Mouse (Mus musculus) kidney, adult 2 months (tissue): ENCODE measurements around the gene Armc8. TPM values are rescaled to one million over a fixed set of nuclear protein-coding genes. Genes with fewer than 3 reads are reported as not detected.
A peak's percentile ranks its signal among the peaks of the same experiment; 100 is the strongest.

ENCODE experiments used
- DNase-seq: peaks from one replicate; pipeline ENCODE4 v3.0.0; 2021
- H3K27ac ChIP-seq: fragments of 200-500 bp; 2 replicates; pipeline ENCODE4 v1.5.1; 2012; ENCODE audit warnings: low read depth, low read length, control low read depth, inconsistent platforms; ENCODE audit not compliant: insufficient read depth
- H3K27me3 ChIP-seq: fragments of 200-500 bp; replicated peaks from 2 replicates; pipeline ENCODE4 v1.6.1; 2012; ENCODE audit warnings: mild to moderate bottlenecking, moderate library complexity, low read length, inconsistent platforms; ENCODE audit not compliant: control insufficient read depth, insufficient read depth
- H3K36me3 ChIP-seq: fragments of 200-500 bp; 2 replicates; pipeline ENCODE4 v1.6.1; 2012; ENCODE audit warnings: mild to moderate bottlenecking, moderate library complexity, low read length, inconsistent platforms; ENCODE audit not compliant: control insufficient read depth, insufficient read depth
- H3K4me1 ChIP-seq: fragments of 200-500 bp; 2 replicates; pipeline ENCODE4 v1.6.1; 2011; ENCODE audit warnings: low read length; ENCODE audit not compliant: control insufficient read depth, insufficient read depth
- H3K4me3 ChIP-seq: fragments of 200-500 bp; 2 replicates; pipeline ENCODE4 v1.5.1; 2011; ENCODE audit warnings: mild to moderate bottlenecking, low read depth, low read length, control low read depth; ENCODE audit not compliant: insufficient read depth
- CTCF ChIP-seq: fragments of 200-500 bp; conservative IDR thresholded peaks from 2 replicates; pipeline ENCODE4 v1.5.1; 2011; ENCODE audit warnings: low read depth, mild to moderate bottlenecking, control low read depth, low read length, moderate library complexity, mixed read lengths; ENCODE audit not compliant: insufficient read depth, insufficient read length
- POLR2A ChIP-seq: fragments of 200-500 bp; IDR thresholded peaks from one replicate; pipeline ENCODE4 v1.6.1; 2011; ENCODE audit warnings: low read depth, low read length, control low read depth
- WGBS: fragments of 180-500 bp; shearing (Covaris S2); methylation state at CpG from one replicate; pipeline ENCODE4 v1.1.7; 2018; 5-methylcytosine and 5-hydroxymethylcytosine counted together
- polyA plus RNA-seq: library from polyadenylated mRNA; depleted of rRNA; stranded (reverse); fragments of >200 nt; gene quantifications from 2 replicates; pipeline ENCODE4 v1.2.3, GENCODE M21; 2012

Gene Armc8
- polyA plus RNA-seq, 1 experiment: 11.3 TPM

GRCm38 (mm10) chr9:99483191-99483590 is 85.5 kb downstream of the Armc8 start:
- Histone ChIP-seq H3K4me1 (no peaks in the 10 kb centered on the region), H3K27ac (no peak overlapping the region), H3K4me3 (no peak overlapping the region), H3K27me3 (no peaks in the 10 kb centered on the region), H3K36me3 (no peaks in the 10 kb centered on the region; the same call in 1 of the 2 replicates)
- DNase-seq: no peak
- no peak for TF ChIP-seq CTCF
- no peak for TF ChIP-seq POLR2A
- 77% methylated on average over 4 of the region's 4 CpGs for WGBS

GRCm38 (mm10) chr9:99480764-99481163 is 87.9 kb downstream of the Armc8 start:
- DNase-seq: no peak
- Histone ChIP-seq H3K27ac (no peak overlapping the region), H3K4me1 (no peaks in the 10 kb centered on the region), H3K27me3 (no peaks in the 10 kb centered on the region), H3K4me3 (no peak overlapping the region), H3K36me3 (no peaks in the 10 kb centered on the region; the same call in 1 of the 2 replicates)
- 87% methylated on average over 4 of the region's 4 CpGs for WGBS
- TF ChIP-seq CTCF: no peak
- TF ChIP-seq POLR2A: no peak

- TF ChIP-seq CTCF: no peak
- no peak for TF ChIP-seq POLR2A
- no peak for DNase-seq
- Histone ChIP-seq H3K4me1 (no peaks in the 10 kb centered on the region), H3K4me3 (no peak overlapping the region), H3K27me3 (no peaks in the 10 kb centered on the region), H3K36me3 (no peaks in the 10 kb centered on the region; the same call in 1 of the 2 replicates), H3K27ac (no peak overlapping the region)
- 56% methylated on average over 9 of the region's 9 CpGs for WGBS
Observed at GRCm38 (mm10) chr9:99479181-99479711, 89.5 kb downstream of the Armc8 start.

GRCm38 (mm10) chr9:99471334-99471733 is 97.4 kb downstream of the Armc8 start:
- H3K4me1 ChIP-seq: 0 out of 2 replicates have a peak, but pooled peaks cover 2% of the 10 kb centered on the region
- H3K27me3 ChIP-seq: no peaks in the 10 kb centered on the region
- H3K36me3 ChIP-seq: no peaks in the 10 kb centered on the region
- no peak overlapping the region for H3K4me3 ChIP-seq
- WGBS: 60% methylated on average over 7 of the region's 7 CpGs
- DNase-seq: no peak
- TF ChIP-seq CTCF: no peak
- TF ChIP-seq POLR2A: no peak
- H3K27ac ChIP-seq: no peak overlapping the region

- Histone ChIP-seq H3K4me3 (no peak overlapping the region), H3K36me3 (no peaks in the 10 kb centered on the region), H3K27ac (no peak overlapping the region), H3K4me1 (0 out of 2 replicates have a peak, but pooled peaks cover 2% of the 10 kb centered on the region), H3K27me3 (no peaks in the 10 kb centered on the region)
- WGBS: 52% methylated on average over 16 of the region's 16 CpGs
- no peak for DNase-seq
- TF ChIP-seq CTCF: no peak
- TF ChIP-seq POLR2A: no peak
Observed at GRCm38 (mm10) chr9:99470347-99471092, 98.2 kb downstream of the Armc8 start.

GRCm38 (mm10) chr9:99469681-99470273 is 98.9 kb downstream of the Armc8 start:
- TF ChIP-seq POLR2A (no peak), CTCF (peak; percentile 43; the same call in 1 of the 2 replicates)
- DNase-seq: peak; percentile 13
- Histone ChIP-seq H3K27ac (no peak overlapping the region), H3K4me1 (0 out of 2 replicates have a peak, but pooled peaks cover 2% of the 10 kb centered on the region), H3K4me3 (no peak overlapping the region), H3K27me3 (no peaks in the 10 kb centered on the region), H3K36me3 (no peaks in the 10 kb centered on the region)
- 47% methylated on average over 8 of the region's 8 CpGs for WGBS

- WGBS: 75% methylated on average over 9 of the region's 9 CpGs
Observed at GRCm38 (mm10) chr9:99468572-99468971, 100.1 kb downstream of the Armc8 start.

More at GRCm38 (mm10) chr9:99468572-99468971, 100.1 kb downstream of the Armc8 start:
- H3K4me3 ChIP-seq: no peak overlapping the region
- TF ChIP-seq POLR2A (no peak), CTCF (no peak)
- 0 out of 2 replicates have a peak, but pooled peaks cover 2% of the 10 kb centered on the region for H3K4me1 ChIP-seq
- no peak overlapping the region for H3K27ac ChIP-seq
- no peaks in the 10 kb centered on the region for H3K36me3 ChIP-seq
- H3K27me3 ChIP-seq: no peaks in the 10 kb centered on the region
- DNase-seq: no peak
